Mouse (Mus musculus): Measurements from ENCODE around the gene Exoc6b. TPM values are rescaled to one million over a fixed set of nuclear protein-coding genes. Genes with fewer than 3 reads are reported as not detected.

Exoc6b gene
- polyA plus RNA-seq, 1 experiment from 2014 or later: 16.2 TPM

DNA sequence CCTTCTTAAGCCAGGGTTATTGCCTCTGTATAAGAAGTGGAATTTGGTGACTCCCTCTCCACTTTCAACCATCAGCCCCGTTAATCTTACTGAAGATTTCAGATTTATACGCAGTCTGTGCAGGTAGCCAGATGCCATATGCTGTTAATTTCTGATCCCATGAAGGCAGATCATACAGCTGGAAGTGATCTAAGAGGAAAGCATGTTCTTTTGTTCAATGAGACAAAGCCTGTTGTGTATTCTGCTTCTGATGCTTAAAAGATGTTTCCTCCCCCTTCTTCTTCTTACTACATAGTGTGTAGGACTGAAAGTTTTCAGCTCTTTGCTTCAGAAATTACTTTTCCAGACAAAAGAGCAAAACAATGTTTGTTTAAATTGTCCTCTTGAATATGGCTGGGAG lies 109.8 kb downstream of the Exoc6b start:
- H3K27ac ChIP-seq (ENCODE audit: low read length): no peak overlapping the region
- H3K36me3 ChIP-seq (ENCODE audit: control insufficient read depth, insufficient read depth): no peaks in the 10 kb centered on the region
- no peaks in the 10 kb centered on the region for H3K27me3 ChIP-seq (ENCODE audit: control insufficient read depth, insufficient read depth, low read length)
- H3K4me1 ChIP-seq (ENCODE audit: control insufficient read depth, insufficient read depth, low read length): 0 out of 2 replicates have a peak, but pooled peaks cover 4% of the 10 kb centered on the region
- H3K4me2 ChIP-seq (ENCODE audit: low read depth, low read length): no peak overlapping the region
- no peak overlapping the region for H3K9ac ChIP-seq (ENCODE audit: low read length)
- no peaks in the 10 kb centered on the region for H3K9me3 ChIP-seq (replicated peaks; ENCODE audit: control insufficient read depth, low read length)
- ATAC-seq (replicated peaks; ENCODE audit: extremely low read depth, insufficient read depth, low FRiP score): no peak
- H3K4me3 ChIP-seq (ENCODE audit: low read length): no peak overlapping the region
- WGBS: 85% methylated on average over 2 of the region's 2 CpGs

DNA sequence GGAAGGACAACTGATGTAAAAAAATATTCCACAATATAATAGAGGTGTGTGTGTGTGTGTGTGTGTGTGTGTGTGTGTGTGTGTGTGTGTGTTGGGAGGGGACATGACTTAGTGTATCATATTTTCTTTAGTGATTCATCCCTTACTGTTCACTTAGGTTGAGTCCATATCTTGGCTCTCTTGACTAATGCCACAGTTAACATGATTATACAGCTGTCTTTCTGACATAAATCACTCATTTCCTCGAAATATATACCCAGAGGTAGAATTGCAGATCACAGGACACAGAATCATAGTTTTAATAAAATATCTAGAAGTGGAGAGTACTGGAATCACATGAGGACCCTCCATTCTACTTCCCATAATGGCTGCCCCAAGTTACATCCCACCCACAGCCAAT lies 117.7 kb downstream of the Exoc6b start:
- Histone ChIP-seq H3K27me3 (ENCODE audit: control insufficient read depth, insufficient read depth, low read length) (no peaks in the 10 kb centered on the region), H3K27ac (ENCODE audit: low read length) (no peak overlapping the region), H3K4me3 (ENCODE audit: low read length) (no peak overlapping the region), H3K4me2 (ENCODE audit: low read depth, low read length) (no peak overlapping the region), H3K4me1 (ENCODE audit: control insufficient read depth, insufficient read depth, low read length) (0 out of 2 replicates have a peak, but pooled peaks cover 2% of the 10 kb centered on the region), H3K9ac (ENCODE audit: low read length) (no peak overlapping the region), H3K9me3 (replicated peaks; ENCODE audit: control insufficient read depth, low read length) (no peaks in the 10 kb centered on the region), H3K36me3 (ENCODE audit: control insufficient read depth, insufficient read depth) (no peaks in the 10 kb centered on the region)
- 76% methylated on average over 1 of the region's 1 CpGs for WGBS
- no peak for ATAC-seq (replicated peaks; ENCODE audit: extremely low read depth, insufficient read depth, low FRiP score)

DNA sequence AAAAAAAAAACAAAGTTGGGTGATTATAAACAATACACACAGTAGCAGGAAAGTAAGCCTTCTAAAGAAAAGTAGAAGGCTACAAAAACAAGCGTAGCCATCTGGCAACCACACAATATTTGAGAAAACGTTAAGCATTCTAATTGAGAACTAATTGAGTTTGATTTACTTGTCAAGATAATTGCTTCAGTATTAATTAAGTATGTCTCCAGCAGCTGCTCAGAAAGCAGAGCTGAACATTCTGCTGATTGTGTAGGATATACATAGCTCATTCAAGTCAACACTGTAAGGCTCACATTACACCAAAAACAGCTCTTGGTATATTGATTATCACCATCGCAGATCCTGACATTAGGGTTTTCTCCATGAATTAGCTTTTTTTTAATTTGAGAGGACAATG lies 122.7 kb downstream of the Exoc6b start:
- H3K4me3 ChIP-seq (ENCODE audit: low read length): no peak overlapping the region
- no peaks in the 10 kb centered on the region for H3K27me3 ChIP-seq (ENCODE audit: control insufficient read depth, insufficient read depth, low read length)
- H3K36me3 ChIP-seq (ENCODE audit: control insufficient read depth, insufficient read depth): no peaks in the 10 kb centered on the region
- H3K27ac ChIP-seq (ENCODE audit: low read length): no peak overlapping the region
- ATAC-seq (replicated peaks; ENCODE audit: extremely low read depth, insufficient read depth, low FRiP score): no peak
- H3K4me2 ChIP-seq (ENCODE audit: low read depth, low read length): no peak overlapping the region
- no peaks in the 10 kb centered on the region for H3K9me3 ChIP-seq (replicated peaks; ENCODE audit: control insufficient read depth, low read length)
- H3K9ac ChIP-seq (ENCODE audit: low read length): no peak overlapping the region
- peaks cover 2% of the 10 kb centered on the region; the same call in 1 of the 2 replicates for H3K4me1 ChIP-seq (ENCODE audit: control insufficient read depth, insufficient read depth, low read length)
- WGBS: 70% methylated on average over 3 of the region's 3 CpGs

DNA sequence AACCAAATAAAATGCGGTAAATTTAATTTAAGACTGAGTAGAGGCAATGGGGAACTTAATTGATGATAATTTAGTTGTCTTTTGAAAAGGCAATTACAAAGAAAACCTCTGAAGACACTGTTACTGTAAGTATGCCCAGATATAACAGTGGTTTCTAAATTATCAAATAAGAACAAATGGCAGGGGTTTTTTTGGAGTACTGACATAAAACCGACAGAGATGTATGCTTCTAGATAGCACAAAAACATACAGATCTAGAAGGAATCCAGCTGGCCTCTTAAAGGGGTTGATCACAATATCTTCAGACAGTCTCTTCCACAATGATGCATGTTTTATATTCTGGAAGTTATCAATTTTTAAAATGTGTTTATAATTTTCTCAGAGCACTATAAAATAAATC lies 123.2 kb downstream of the Exoc6b start:
- ATAC-seq (replicated peaks; ENCODE audit: extremely low read depth, insufficient read depth, low FRiP score): no peak
- H3K4me1 ChIP-seq (ENCODE audit: control insufficient read depth, insufficient read depth, low read length): peaks cover 2% of the 10 kb centered on the region; the same call in 1 of the 2 replicates

DNA sequence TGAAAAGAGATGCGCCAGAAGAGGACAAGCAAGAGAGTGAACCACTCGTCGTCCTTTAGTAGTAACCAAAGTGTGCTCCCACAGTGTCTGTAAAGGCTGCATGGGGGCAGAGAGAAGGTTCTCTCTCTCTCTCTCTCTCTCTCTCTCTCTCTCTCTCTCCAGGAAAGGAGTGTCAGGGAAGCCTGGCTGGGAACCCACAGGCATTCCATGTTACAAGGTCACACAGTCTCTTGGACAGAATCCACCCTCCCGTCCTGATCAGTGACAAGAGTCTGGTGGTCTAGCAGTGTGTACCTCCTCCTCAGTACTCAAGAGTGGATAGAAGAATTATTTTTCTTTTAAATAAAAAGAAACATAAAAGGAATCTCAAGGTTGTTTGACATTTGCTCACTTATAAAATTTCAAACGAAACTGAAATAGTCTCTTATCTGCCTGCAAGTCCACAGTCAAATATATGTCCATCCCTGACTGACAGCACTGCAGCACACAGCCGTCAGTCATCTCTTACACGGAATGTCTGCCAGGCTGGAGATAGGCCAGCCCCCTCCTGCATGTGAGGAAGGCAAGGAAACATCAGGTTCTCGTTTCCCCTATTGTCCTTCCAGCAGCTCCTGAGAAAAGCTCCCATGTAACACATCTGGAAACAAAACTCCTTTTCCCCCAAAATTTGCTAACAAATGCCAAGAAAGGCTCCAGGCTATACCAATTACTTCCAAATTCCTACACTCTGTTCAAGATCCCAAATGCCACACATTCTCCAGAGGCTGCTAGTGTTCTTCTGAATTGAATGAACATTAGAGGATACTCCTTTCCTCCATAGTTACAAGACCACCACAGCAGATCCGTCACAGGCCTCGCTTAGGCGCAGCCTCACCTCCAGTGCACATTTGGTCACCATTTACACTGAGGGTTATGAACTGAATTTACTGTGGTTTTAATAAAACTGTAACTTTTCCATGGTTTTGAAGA lies 136.1 kb downstream of the Exoc6b start:
- peak; percentile 88 for ATAC-seq (replicated peaks; ENCODE audit: extremely low read depth, insufficient read depth, low FRiP score)
- Histone ChIP-seq H3K27me3 (ENCODE audit: control insufficient read depth, insufficient read depth, low read length) (no peaks in the 10 kb centered on the region), H3K9ac (ENCODE audit: low read length) (0 out of 2 replicates have a peak overlapping the region, but pooled peaks have one; percentile 14), H3K4me3 (ENCODE audit: low read length) (no peak overlapping the region), H3K4me2 (ENCODE audit: low read depth, low read length) (peak overlapping the region; percentile 25; the same call in 1 of the 2 replicates), H3K9me3 (replicated peaks; ENCODE audit: control insufficient read depth, low read length) (no peaks in the 10 kb centered on the region), H3K4me1 (ENCODE audit: control insufficient read depth, insufficient read depth, low read length) (peaks cover 23% of the 10 kb centered on the region), H3K36me3 (ENCODE audit: control insufficient read depth, insufficient read depth) (no peaks in the 10 kb centered on the region), H3K27ac (ENCODE audit: low read length) (peak overlapping the region; percentile 84)
- WGBS: 31% methylated on average over 11 of the region's 11 CpGs

More for the DNA sequence above, 123.2 kb downstream of the Exoc6b start:
- H3K9me3 ChIP-seq (replicated peaks; ENCODE audit: control insufficient read depth, low read length): no peaks in the 10 kb centered on the region
- H3K4me3 ChIP-seq (ENCODE audit: low read length): no peak overlapping the region
- H3K36me3 ChIP-seq (ENCODE audit: control insufficient read depth, insufficient read depth): no peaks in the 10 kb centered on the region
- H3K27me3 ChIP-seq (ENCODE audit: control insufficient read depth, insufficient read depth, low read length): no peaks in the 10 kb centered on the region
- H3K9ac ChIP-seq (ENCODE audit: low read length): no peak overlapping the region
- H3K4me2 ChIP-seq (ENCODE audit: low read depth, low read length): no peak overlapping the region
- no peak overlapping the region for H3K27ac ChIP-seq (ENCODE audit: low read length)
- WGBS: 65% methylated on average over 2 of the region's 2 CpGs

DNA sequence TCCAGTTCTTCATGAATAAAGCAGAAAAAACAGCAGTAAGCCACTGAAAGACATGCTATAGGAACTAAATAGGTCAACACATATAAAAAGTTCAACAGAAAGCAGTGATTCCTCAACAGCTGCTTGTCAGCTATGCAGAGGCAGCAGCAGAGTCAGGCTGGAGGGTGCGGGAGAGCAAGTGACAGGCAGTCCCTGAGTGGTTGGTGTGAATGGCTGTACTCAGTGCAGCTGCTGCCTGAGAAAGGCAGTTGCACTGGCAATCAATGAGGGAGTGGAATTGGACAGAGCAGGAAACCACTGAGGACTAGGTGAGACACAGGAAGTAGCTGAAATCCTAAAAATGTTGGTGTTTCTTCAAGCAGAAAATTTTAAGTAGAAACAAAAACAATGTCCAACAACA lies 138.3 kb downstream of the Exoc6b start:
- Histone ChIP-seq H3K27ac (ENCODE audit: low read length) (no peak overlapping the region), H3K4me3 (ENCODE audit: low read length) (no peak overlapping the region), H3K27me3 (ENCODE audit: control insufficient read depth, insufficient read depth, low read length) (no peaks in the 10 kb centered on the region), H3K4me1 (ENCODE audit: control insufficient read depth, insufficient read depth, low read length) (peaks cover 23% of the 10 kb centered on the region), H3K9me3 (replicated peaks; ENCODE audit: control insufficient read depth, low read length) (no peaks in the 10 kb centered on the region), H3K4me2 (ENCODE audit: low read depth, low read length) (no peak overlapping the region), H3K36me3 (ENCODE audit: control insufficient read depth, insufficient read depth) (no peaks in the 10 kb centered on the region), H3K9ac (ENCODE audit: low read length) (no peak overlapping the region)
- ATAC-seq (replicated peaks; ENCODE audit: extremely low read depth, insufficient read depth, low FRiP score): no peak
- 30% methylated on average over 1 of the region's 1 CpGs for WGBS

DNA sequence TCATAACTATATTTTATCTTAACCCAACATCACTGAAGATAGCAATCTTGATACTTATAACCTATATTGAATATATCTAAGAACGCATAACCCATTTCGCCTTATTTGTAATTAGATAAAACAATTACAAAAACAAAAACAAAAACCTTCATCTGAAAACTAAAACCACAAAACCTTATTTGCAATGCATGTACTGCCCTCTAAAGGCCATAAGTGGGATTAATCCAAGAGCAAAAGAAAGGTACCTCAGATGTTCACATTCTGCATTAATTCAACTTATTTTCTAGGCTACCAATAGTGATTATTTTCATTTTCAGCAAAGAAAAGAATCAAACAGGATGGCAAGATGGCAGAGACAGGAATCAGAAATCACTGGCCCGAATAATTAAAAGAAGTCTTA lies 143.2 kb downstream of the Exoc6b start:
- no peak for ATAC-seq (replicated peaks; ENCODE audit: extremely low read depth, insufficient read depth, low FRiP score)
- no peak overlapping the region for H3K4me3 ChIP-seq (ENCODE audit: low read length)
- 47% methylated on average over 3 of the region's 3 CpGs for WGBS

DNA sequence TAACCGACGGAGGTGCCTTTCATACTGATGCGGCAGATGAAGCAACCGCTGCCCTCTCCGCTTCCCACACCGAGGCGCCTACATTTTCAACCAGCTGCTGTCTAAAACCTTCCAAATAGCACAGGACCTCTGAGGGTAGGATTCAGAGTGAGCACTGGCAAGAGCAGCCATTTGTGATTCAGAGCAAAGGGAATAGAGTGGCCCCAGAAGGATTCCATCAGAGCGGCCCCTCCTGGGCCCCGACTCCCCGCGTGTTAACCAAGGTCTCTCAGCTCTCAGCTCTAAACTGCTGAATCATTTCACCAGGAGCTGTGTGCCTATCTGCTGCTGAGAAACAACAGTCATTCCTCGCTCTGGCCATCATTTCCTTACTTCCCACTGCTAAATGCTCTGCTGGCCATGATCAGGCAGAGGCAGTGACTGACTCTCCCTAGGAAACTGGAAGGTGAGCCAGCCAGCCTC lies 145.5 kb downstream of the Exoc6b start:
- Histone ChIP-seq H3K36me3 (ENCODE audit: control insufficient read depth, insufficient read depth) (no peaks in the 10 kb centered on the region), H3K4me3 (ENCODE audit: low read length) (no peak overlapping the region), H3K27me3 (ENCODE audit: control insufficient read depth, insufficient read depth, low read length) (no peaks in the 10 kb centered on the region), H3K4me1 (ENCODE audit: control insufficient read depth, insufficient read depth, low read length) (peaks cover 7% of the 10 kb centered on the region), H3K9ac (ENCODE audit: low read length) (peak overlapping the region; percentile 16; the same call in 1 of the 2 replicates), H3K4me2 (ENCODE audit: low read depth, low read length) (peak overlapping the region; percentile 32; the same call in 1 of the 2 replicates), H3K27ac (ENCODE audit: low read length) (peak overlapping the region; percentile 48), H3K9me3 (replicated peaks; ENCODE audit: control insufficient read depth, low read length) (no peaks in the 10 kb centered on the region; the same call in 1 of the 2 replicates)
- ATAC-seq (replicated peaks; ENCODE audit: extremely low read depth, insufficient read depth, low FRiP score): no peak
- WGBS: 43% methylated on average over 12 of the region's 12 CpGs

More for the DNA sequence above, 143.2 kb downstream of the Exoc6b start:
- H3K27ac ChIP-seq (ENCODE audit: low read length): no peak overlapping the region
- no peak overlapping the region for H3K9ac ChIP-seq (ENCODE audit: low read length)
- no peak overlapping the region for H3K4me2 ChIP-seq (ENCODE audit: low read depth, low read length)
- H3K36me3 ChIP-seq (ENCODE audit: control insufficient read depth, insufficient read depth): no peaks in the 10 kb centered on the region
- H3K4me1 ChIP-seq (ENCODE audit: control insufficient read depth, insufficient read depth, low read length): peaks cover 11% of the 10 kb centered on the region
- no peaks in the 10 kb centered on the region; the same call in 1 of the 2 replicates for H3K9me3 ChIP-seq (replicated peaks; ENCODE audit: control insufficient read depth, low read length)
- no peaks in the 10 kb centered on the region for H3K27me3 ChIP-seq (ENCODE audit: control insufficient read depth, insufficient read depth, low read length)

DNA sequence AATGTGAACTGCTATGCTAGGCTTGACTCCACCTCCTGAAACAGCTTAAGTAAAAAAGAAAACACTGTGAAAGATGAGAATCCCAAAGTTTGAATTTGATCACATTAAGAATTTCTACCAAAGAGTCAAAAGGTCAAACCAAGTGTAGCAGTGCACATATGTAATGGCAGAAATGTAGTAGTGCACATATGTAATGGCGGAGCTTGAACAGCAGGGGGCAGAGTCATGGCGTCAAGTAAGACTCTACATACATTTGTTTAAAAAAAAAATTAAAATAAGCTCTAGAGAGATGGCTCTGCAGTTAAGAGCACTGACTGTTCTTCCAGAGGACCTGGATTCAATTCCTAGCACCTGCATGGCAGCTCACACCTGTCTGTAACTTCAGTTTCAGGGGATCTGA lies 153.0 kb downstream of the Exoc6b start:
- Histone ChIP-seq H3K4me3 (ENCODE audit: low read length) (no peak overlapping the region), H3K27ac (ENCODE audit: low read length) (no peak overlapping the region), H3K36me3 (ENCODE audit: control insufficient read depth, insufficient read depth) (no peaks in the 10 kb centered on the region), H3K9ac (ENCODE audit: low read length) (no peak overlapping the region), H3K9me3 (replicated peaks; ENCODE audit: control insufficient read depth, low read length) (no peaks in the 10 kb centered on the region), H3K27me3 (ENCODE audit: control insufficient read depth, insufficient read depth, low read length) (no peaks in the 10 kb centered on the region), H3K4me1 (ENCODE audit: control insufficient read depth, insufficient read depth, low read length) (no peaks in the 10 kb centered on the region), H3K4me2 (ENCODE audit: low read depth, low read length) (no peak overlapping the region)
- no peak for ATAC-seq (replicated peaks; ENCODE audit: extremely low read depth, insufficient read depth, low FRiP score)
- WGBS: 23% methylated on average over 2 of the region's 2 CpGs

All from heart, embryonic 16.5 days (tissue).